Mouse (Mus musculus) liver, embryonic 11.5 days (tissue): Measurements from ENCODE around the gene Gm44503. TPM values are rescaled to one million over a fixed set of nuclear protein-coding genes. Genes with fewer than 3 reads are reported as not detected.

Experiments
- ATAC-seq: fragments of 200-750 bp; cut with Nextera tagmentation; replicated peaks from 2 replicates; pipeline ENCODE4 v1.8.0; 2017; ENCODE audit warnings: moderate number of reproducible peaks, mild to moderate bottlenecking, moderate TSS enrichment, moderate library complexity; ENCODE audit not compliant: low FRiP score
- DNase-seq: peaks from one replicate; pipeline ENCODE4 v3.0.0-alpha.2; 2017; ENCODE audit warnings: low spot score
- H3K27ac ChIP-seq: fragments of 300-500 bp; sonication (generic); 2 replicates; pipeline ENCODE4 v1.5.1; 2014; ENCODE audit warnings: mild to moderate bottlenecking, low read depth, low read length, control low read depth
- H3K27me3 ChIP-seq: fragments of 300-500 bp; sonication (generic); replicated peaks from 2 replicates; pipeline ENCODE4 v1.6.1; 2014; ENCODE audit warnings: low read length, mixed read lengths; ENCODE audit not compliant: control insufficient read depth, insufficient read depth
- H3K36me3 ChIP-seq: fragments of 300-500 bp; sonication (generic); 2 replicates; pipeline ENCODE4 v1.6.1; 2014; ENCODE audit warnings: mild to moderate bottlenecking, low read length, moderate library complexity, mixed read lengths; ENCODE audit not compliant: control insufficient read depth, insufficient read depth
- H3K4me1 ChIP-seq: fragments of 300-500 bp; sonication (generic); replicated peaks from 2 replicates; pipeline ENCODE4 v1.6.1; 2014; ENCODE audit warnings: low read length, mixed read lengths; ENCODE audit not compliant: control insufficient read depth, insufficient read depth
- H3K4me2 ChIP-seq: fragments of 300-500 bp; sonication (generic); 2 replicates; pipeline ENCODE4 v1.6.1; 2014; ENCODE audit warnings: mild to moderate bottlenecking, control low read depth, moderate library complexity
- H3K4me3 ChIP-seq: fragments of 300-500 bp; sonication (generic); 2 replicates; pipeline ENCODE4 v1.5.1; 2014; ENCODE audit warnings: low read depth, low read length, control low read depth
- H3K9ac ChIP-seq: fragments of 300-500 bp; sonication (generic); 2 replicates; pipeline ENCODE4 v1.6.1; 2014; ENCODE audit warnings: low read depth, low read length, control low read depth
- H3K9me3 ChIP-seq: fragments of 300-500 bp; sonication (generic); 2 replicates; pipeline ENCODE4 v1.6.1; 2016; ENCODE audit warnings: low read length, inconsistent platforms, mixed read lengths; ENCODE audit not compliant: control insufficient read depth
- WGBS: fragments of 180-500 bp; shearing (Covaris S2); extraction: QIAGEN DNeasy Blood & Tissue Kit; methylation state at CpG from one replicate; pipeline ENCODE4 v1.1.7; 2014; 5-methylcytosine and 5-hydroxymethylcytosine counted together
- polyA plus RNA-seq: library from polyadenylated mRNA; unstranded; fragments of >200 nt; fragmentation: Nextera tagmentation; extraction: Ambion mirVana; gene quantifications from 2 replicates; pipeline ENCODE4 v1.2.1, GENCODE M21; 2014

Gm44503 gene
- polyA plus RNA-seq, 1 experiment from 2014 or later: not detected

GRCm38 (mm10) chr9:73001314-73002011 lies 42.8 kb downstream of the Gm44503 start:
- no peaks in the 10 kb centered on the region for H3K4me1 ChIP-seq
- no peak for ATAC-seq
- 74% methylated on average over 13 of the region's 13 CpGs for WGBS
- no peak overlapping the region for H3K27ac ChIP-seq
- H3K9me3 ChIP-seq: no peaks in the 10 kb centered on the region
- H3K4me3 ChIP-seq: no peak overlapping the region
- DNase-seq: no peak
- no peaks in the 10 kb centered on the region for H3K27me3 ChIP-seq
- 0 out of 2 replicates have a peak, but pooled peaks cover 4% of the 10 kb centered on the region for H3K36me3 ChIP-seq
- no peak overlapping the region for H3K9ac ChIP-seq
- no peak overlapping the region for H3K4me2 ChIP-seq

- no peaks in the 10 kb centered on the region for H3K4me1 ChIP-seq
- H3K9me3 ChIP-seq: no peaks in the 10 kb centered on the region
- 0 out of 2 replicates have a peak, but pooled peaks cover 4% of the 10 kb centered on the region for H3K36me3 ChIP-seq
- no peak overlapping the region for H3K4me3 ChIP-seq
- ATAC-seq (no peak), DNase-seq (no peak)
- 70% methylated on average over 3 of the region's 3 CpGs for WGBS
- no peak overlapping the region for H3K27ac ChIP-seq
- H3K9ac ChIP-seq: no peak overlapping the region
- no peaks in the 10 kb centered on the region for H3K27me3 ChIP-seq
- no peak overlapping the region for H3K4me2 ChIP-seq
Observed at GRCm38 (mm10) chr9:73002177-73002576, 43.5 kb downstream of the Gm44503 start.

GRCm38 (mm10) chr9:73004076-73004475 lies 45.4 kb downstream of the Gm44503 start:
- Histone ChIP-seq H3K27me3 (no peaks in the 10 kb centered on the region), H3K36me3 (0 out of 2 replicates have a peak, but pooled peaks cover 4% of the 10 kb centered on the region), H3K4me3 (no peak overlapping the region), H3K9me3 (no peaks in the 10 kb centered on the region), H3K4me2 (no peak overlapping the region), H3K27ac (no peak overlapping the region), H3K9ac (no peak overlapping the region), H3K4me1 (no peaks in the 10 kb centered on the region)
- ATAC-seq: no peak
- 90% methylated on average over 8 of the region's 8 CpGs for WGBS
- no peak for DNase-seq

GRCm38 (mm10) chr9:73005106-73005505 lies 46.5 kb downstream of the Gm44503 start:
- Histone ChIP-seq H3K27me3 (no peaks in the 10 kb centered on the region), H3K27ac (no peak overlapping the region), H3K4me3 (no peak overlapping the region), H3K4me1 (no peaks in the 10 kb centered on the region), H3K9me3 (no peaks in the 10 kb centered on the region), H3K36me3 (0 out of 2 replicates have a peak, but pooled peaks cover 4% of the 10 kb centered on the region), H3K4me2 (no peak overlapping the region), H3K9ac (no peak overlapping the region)
- DNase-seq: no peak
- 80% methylated on average over 6 of the region's 6 CpGs for WGBS
- no peak for ATAC-seq

GRCm38 (mm10) chr9:73006175-73006574 lies 47.5 kb downstream of the Gm44503 start:
- WGBS: 94% methylated on average over 3 of the region's 3 CpGs
- Histone ChIP-seq H3K4me2 (no peak overlapping the region), H3K9ac (no peak overlapping the region), H3K27me3 (no peaks in the 10 kb centered on the region), H3K4me3 (no peak overlapping the region), H3K36me3 (0 out of 2 replicates have a peak, but pooled peaks cover 4% of the 10 kb centered on the region), H3K27ac (no peak overlapping the region), H3K9me3 (no peaks in the 10 kb centered on the region), H3K4me1 (no peaks in the 10 kb centered on the region)
- ATAC-seq: no peak
- DNase-seq: no peak

- 0 out of 2 replicates have a peak, but pooled peaks cover 4% of the 10 kb centered on the region for H3K36me3 ChIP-seq
- H3K4me3 ChIP-seq: no peak overlapping the region
- no peak overlapping the region for H3K27ac ChIP-seq
- 53% methylated on average over 3 of the region's 3 CpGs for WGBS
- no peaks in the 10 kb centered on the region for H3K9me3 ChIP-seq
- no peak overlapping the region for H3K9ac ChIP-seq
- no peak for DNase-seq
- no peaks in the 10 kb centered on the region for H3K27me3 ChIP-seq
- ATAC-seq: no peak
- no peak overlapping the region for H3K4me2 ChIP-seq
- H3K4me1 ChIP-seq: no peaks in the 10 kb centered on the region
Observed at GRCm38 (mm10) chr9:73008384-73008783, 49.7 kb downstream of the Gm44503 start.

GRCm38 (mm10) chr9:73012629-73013028 lies 54.0 kb downstream of the Gm44503 start:
- Histone ChIP-seq H3K36me3 (peaks cover 12% of the 10 kb centered on the region; the same call in 1 of the 2 replicates), H3K27ac (no peak overlapping the region), H3K4me3 (no peak overlapping the region), H3K4me2 (no peak overlapping the region), H3K4me1 (no peaks in the 10 kb centered on the region), H3K9me3 (no peaks in the 10 kb centered on the region), H3K27me3 (no peaks in the 10 kb centered on the region), H3K9ac (no peak overlapping the region)
- 88% methylated on average over 4 of the region's 4 CpGs for WGBS
- ATAC-seq: no peak
- DNase-seq: no peak

- no peak overlapping the region for H3K27ac ChIP-seq
- ATAC-seq: no peak
- no peak overlapping the region for H3K4me3 ChIP-seq
- H3K9ac ChIP-seq: no peak overlapping the region
- no peak overlapping the region for H3K4me2 ChIP-seq
- H3K9me3 ChIP-seq: no peaks in the 10 kb centered on the region
- H3K36me3 ChIP-seq: peaks cover 12% of the 10 kb centered on the region; the same call in 1 of the 2 replicates
- H3K4me1 ChIP-seq: no peaks in the 10 kb centered on the region
- WGBS: 72% methylated on average over 13 of the region's 13 CpGs
- no peaks in the 10 kb centered on the region for H3K27me3 ChIP-seq
- DNase-seq: no peak
Observed at GRCm38 (mm10) chr9:73014724-73015123, 56.1 kb downstream of the Gm44503 start.

GRCm38 (mm10) chr9:73019841-73020240 lies 61.2 kb downstream of the Gm44503 start:
- no peak overlapping the region for H3K27ac ChIP-seq
- no peak overlapping the region for H3K9ac ChIP-seq
- WGBS: 86% methylated on average over 10 of the region's 10 CpGs
- DNase-seq (no peak), ATAC-seq (no peak)
- H3K36me3 ChIP-seq: peaks cover 17% of the 10 kb centered on the region
- H3K4me3 ChIP-seq: no peak overlapping the region
- no peaks in the 10 kb centered on the region for H3K27me3 ChIP-seq
- no peaks in the 10 kb centered on the region for H3K9me3 ChIP-seq
- H3K4me1 ChIP-seq: no peaks in the 10 kb centered on the region
- no peak overlapping the region for H3K4me2 ChIP-seq
